Mouse (Mus musculus): ENCODE measurements around the gene 4930564D02Rik. TPM values are rescaled to one million over a fixed set of nuclear protein-coding genes. Genes with fewer than 3 reads are reported as not detected.
A peak's percentile ranks its signal among the peaks of the same experiment; 100 is the strongest.

The 4930564D02Rik gene
- polyA plus RNA-seq, 1 experiment from 2014 or later = not detected

DNA sequence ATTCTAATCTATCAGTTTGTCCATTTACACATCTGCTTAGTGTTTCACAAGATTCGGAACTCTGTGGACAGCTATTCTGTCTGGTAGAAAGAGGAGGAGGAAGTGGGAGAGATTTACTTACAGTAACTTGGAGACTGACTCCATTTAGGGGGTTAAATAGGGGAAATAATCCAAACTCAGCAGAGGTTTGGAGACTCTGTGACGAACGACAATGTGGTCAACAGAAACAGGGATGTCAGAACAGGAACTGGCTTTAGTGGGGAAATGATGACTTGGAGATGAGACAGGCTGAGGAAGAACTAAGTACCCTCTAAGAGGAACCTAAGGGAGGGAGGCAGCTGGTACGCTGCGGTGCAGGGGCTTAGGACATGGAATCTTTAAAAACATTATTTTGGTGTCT is 19.8 kb upstream of the 4930564D02Rik start:
- WGBS (ENCODE audit: insufficient replicate concordance) = 28% methylated on average over 5 of the region's 5 CpGs
- Histone ChIP-seq H3K4me3 (ENCODE audit: low read depth, low read length) (no peak overlapping the region), H3K27me3 (ENCODE audit: insufficient read depth, low read length) (no peaks in the 10 kb centered on the region), H3K36me3 (replicated peaks; ENCODE audit: insufficient read depth, low read length) (no peaks in the 10 kb centered on the region), H3K4me1 (ENCODE audit: insufficient read depth) (peaks cover 6% of the 10 kb centered on the region; the same call in 1 of the 2 replicates), H3K9me3 (ENCODE audit: low read length) (no peaks in the 10 kb centered on the region), H3K4me2 (ENCODE audit: low read depth, low read length) (no peak overlapping the region), H3K9ac (replicated peaks) (no peak overlapping the region), H3K27ac (ENCODE audit: low read depth) (peak overlapping the region; percentile 51)
- DNase-seq (no peak), ATAC-seq (peak; percentile 74)
- TF ChIP-seq EP300 (IDR thresholded peaks at IDR 0.05; ENCODE audit: low read depth) (no peak), CTCF (IDR thresholded peaks at IDR 0.05; ENCODE audit: low read depth) (no peak)

DNA sequence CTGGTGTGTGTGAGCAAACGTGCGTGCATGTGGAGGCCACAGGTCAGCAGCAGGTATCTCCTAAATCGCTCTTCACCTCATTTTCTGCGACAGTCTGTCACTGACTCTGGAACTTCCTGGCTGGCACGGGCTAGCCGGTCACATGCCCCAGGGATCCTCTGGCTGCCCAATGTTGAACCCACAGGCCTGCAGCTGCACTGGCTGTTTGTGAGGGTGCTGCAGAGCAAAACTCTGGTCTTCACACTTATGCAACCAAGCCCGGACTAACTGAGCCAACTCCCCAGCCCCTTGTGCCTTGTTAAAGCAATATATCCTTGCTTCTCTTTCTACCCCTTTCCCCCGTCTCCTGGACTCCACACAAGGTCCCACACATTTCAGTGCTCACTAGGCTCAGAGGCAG is 19.0 kb upstream of the 4930564D02Rik start:
- peaks cover 9% of the 10 kb centered on the region; the same call in 1 of the 2 replicates for H3K4me1 ChIP-seq (ENCODE audit: insufficient read depth)
- H3K27me3 ChIP-seq (ENCODE audit: insufficient read depth, low read length) = peaks cover 3% of the 10 kb centered on the region; the same call in 1 of the 2 replicates
- H3K4me2 ChIP-seq (ENCODE audit: low read depth, low read length) = no peak overlapping the region
- no peak overlapping the region for H3K4me3 ChIP-seq (ENCODE audit: low read depth, low read length)
- WGBS (ENCODE audit: insufficient replicate concordance) = 32% methylated on average over 8 of the region's 8 CpGs
- TF ChIP-seq CTCF (IDR thresholded peaks at IDR 0.05; ENCODE audit: low read depth) (no peak), EP300 (IDR thresholded peaks at IDR 0.05; ENCODE audit: low read depth) (no peak)
- DNase-seq = peak; percentile 31
- peak overlapping the region; percentile 51 for H3K27ac ChIP-seq (ENCODE audit: low read depth)
- H3K36me3 ChIP-seq (replicated peaks; ENCODE audit: insufficient read depth, low read length) = no peaks in the 10 kb centered on the region
- no peaks in the 10 kb centered on the region for H3K9me3 ChIP-seq (ENCODE audit: low read length)
- no peak overlapping the region for H3K9ac ChIP-seq (replicated peaks)
- ATAC-seq = no peak

DNA sequence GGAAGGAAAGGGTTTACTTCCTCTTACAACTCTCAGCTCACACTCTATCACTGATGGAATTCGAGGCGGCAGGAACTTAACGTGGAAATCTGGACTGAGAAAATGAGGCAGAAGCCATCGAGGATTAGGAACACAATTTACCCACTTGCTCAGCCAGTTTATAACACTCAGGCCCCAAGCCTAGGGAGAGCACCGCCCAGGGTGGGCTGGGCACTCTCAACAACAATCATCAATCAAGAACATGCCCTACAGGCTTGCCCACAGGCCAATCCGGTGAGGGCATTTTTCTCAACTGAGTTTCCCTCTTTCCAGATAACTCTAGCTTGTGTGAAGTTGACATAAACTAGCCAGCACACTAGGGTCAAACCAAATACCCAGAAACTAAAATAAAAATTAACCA is 16.8 kb upstream of the 4930564D02Rik start:
- no peaks in the 10 kb centered on the region for H3K9me3 ChIP-seq (ENCODE audit: low read length)
- H3K27ac ChIP-seq (ENCODE audit: low read depth) = no peak overlapping the region
- H3K4me1 ChIP-seq (ENCODE audit: insufficient read depth) = peaks cover 12% of the 10 kb centered on the region
- H3K4me2 ChIP-seq (ENCODE audit: low read depth, low read length) = peak overlapping the region; percentile 29; the same call in 1 of the 2 replicates
- no peak for TF ChIP-seq EP300 (IDR thresholded peaks at IDR 0.05; ENCODE audit: low read depth)
- no peak for TF ChIP-seq CTCF (IDR thresholded peaks at IDR 0.05; ENCODE audit: low read depth)
- WGBS (ENCODE audit: insufficient replicate concordance) = 49% methylated on average over 6 of the region's 6 CpGs
- H3K36me3 ChIP-seq (replicated peaks; ENCODE audit: insufficient read depth, low read length) = no peaks in the 10 kb centered on the region
- ATAC-seq = no peak
- no peak overlapping the region for H3K4me3 ChIP-seq (ENCODE audit: low read depth, low read length)
- H3K9ac ChIP-seq (replicated peaks) = no peak overlapping the region
- peaks cover 7% of the 10 kb centered on the region; the same call in 1 of the 2 replicates for H3K27me3 ChIP-seq (ENCODE audit: insufficient read depth, low read length)
- DNase-seq = no peak

DNA sequence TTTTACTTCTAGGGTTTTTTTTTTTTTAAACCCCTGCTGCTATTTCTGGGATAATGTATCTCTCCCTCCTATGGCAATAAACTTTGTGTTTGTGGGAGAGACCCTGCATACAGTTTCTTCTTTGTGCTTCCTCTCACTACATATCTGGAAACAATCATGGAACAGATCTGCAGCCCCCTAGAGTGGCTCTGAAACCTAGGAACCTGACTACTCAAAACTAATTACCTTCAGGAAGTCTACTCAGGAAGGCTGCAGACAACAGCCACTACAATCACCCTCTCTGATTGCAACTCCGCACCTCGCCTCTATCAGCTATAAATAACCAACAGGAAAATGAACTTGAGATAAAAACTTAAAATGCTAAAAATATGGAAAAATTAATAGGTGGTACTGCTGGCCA is 15.5 kb upstream of the 4930564D02Rik start:
- ATAC-seq (no peak), DNase-seq (no peak)
- H3K27me3 ChIP-seq (ENCODE audit: insufficient read depth, low read length) = peaks cover 7% of the 10 kb centered on the region; the same call in 1 of the 2 replicates
- WGBS (ENCODE audit: insufficient replicate concordance) = 41% methylated on average over 2 of the region's 2 CpGs
- H3K27ac ChIP-seq (ENCODE audit: low read depth) = peak overlapping the region; percentile 5; the same call in 1 of the 2 replicates
- no peaks in the 10 kb centered on the region for H3K36me3 ChIP-seq (replicated peaks; ENCODE audit: insufficient read depth, low read length)
- peak overlapping the region; percentile 71 for H3K4me2 ChIP-seq (ENCODE audit: low read depth, low read length)
- H3K9me3 ChIP-seq (ENCODE audit: low read length) = no peaks in the 10 kb centered on the region
- TF ChIP-seq EP300 (IDR thresholded peaks at IDR 0.05; ENCODE audit: low read depth) (no peak), CTCF (IDR thresholded peaks at IDR 0.05; ENCODE audit: low read depth) (no peak)
- no peak overlapping the region; the same call in 1 of the 2 replicates for H3K9ac ChIP-seq (replicated peaks)
- peaks cover 9% of the 10 kb centered on the region for H3K4me1 ChIP-seq (ENCODE audit: insufficient read depth)
- H3K4me3 ChIP-seq (ENCODE audit: low read depth, low read length) = peak overlapping the region; percentile 19; the same call in 1 of the 2 replicates

DNA sequence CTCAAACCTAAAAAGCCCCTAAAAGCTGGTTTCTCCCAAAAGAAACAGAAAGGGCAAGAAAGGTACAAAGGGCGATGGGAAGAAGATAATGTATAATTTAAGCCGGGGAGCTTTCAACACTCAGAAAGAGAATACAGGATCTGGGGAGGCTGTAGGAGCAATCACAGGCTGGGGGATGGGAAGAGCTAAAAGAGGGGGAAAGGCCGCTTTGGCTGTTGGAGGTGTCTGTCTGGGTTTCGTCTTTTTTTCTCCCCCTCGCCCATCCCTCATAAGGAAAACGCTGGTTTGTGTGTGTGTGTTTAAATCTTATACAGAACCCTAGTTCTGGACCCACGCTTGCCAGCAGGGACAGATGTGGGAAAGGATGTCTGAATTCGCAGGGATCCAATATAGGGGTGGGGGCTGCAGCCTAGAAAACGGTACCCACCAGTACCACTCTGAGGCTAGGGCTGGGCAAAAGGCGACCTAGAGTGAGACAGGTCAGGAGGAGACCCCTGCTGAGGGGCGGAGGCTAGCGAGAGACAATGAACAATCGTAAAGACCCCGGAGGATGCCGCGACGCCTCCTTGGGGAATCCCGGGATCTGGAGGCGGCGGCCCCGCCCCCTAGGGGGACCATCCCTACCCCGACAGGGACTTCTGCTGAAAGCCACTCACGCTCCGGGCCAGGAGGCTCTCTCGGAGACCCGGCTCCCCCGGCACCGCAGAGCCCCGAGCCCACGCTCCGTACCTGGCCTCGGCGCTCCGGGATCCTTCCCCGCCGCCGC is 14.3 kb upstream of the 4930564D02Rik start:
- DNase-seq (no peak), ATAC-seq (peak; percentile 17)
- Histone ChIP-seq H3K4me2 (ENCODE audit: low read depth, low read length) (peak overlapping the region; percentile 71), H3K9me3 (ENCODE audit: low read length) (no peaks in the 10 kb centered on the region), H3K9ac (replicated peaks) (peak overlapping the region; percentile 65), H3K4me3 (ENCODE audit: low read depth, low read length) (peak overlapping the region; percentile 70), H3K4me1 (ENCODE audit: insufficient read depth) (peaks cover 9% of the 10 kb centered on the region), H3K27ac (ENCODE audit: low read depth) (peak overlapping the region; percentile 49), H3K27me3 (ENCODE audit: insufficient read depth, low read length) (peaks cover 7% of the 10 kb centered on the region; the same call in 1 of the 2 replicates), H3K36me3 (replicated peaks; ENCODE audit: insufficient read depth, low read length) (no peaks in the 10 kb centered on the region)
- WGBS (ENCODE audit: insufficient replicate concordance) = 4% methylated on average over 31 of the region's 37 CpGs
- no peak for TF ChIP-seq CTCF (IDR thresholded peaks at IDR 0.05; ENCODE audit: low read depth)
- TF ChIP-seq EP300 (IDR thresholded peaks at IDR 0.05; ENCODE audit: low read depth) = no peak

DNA sequence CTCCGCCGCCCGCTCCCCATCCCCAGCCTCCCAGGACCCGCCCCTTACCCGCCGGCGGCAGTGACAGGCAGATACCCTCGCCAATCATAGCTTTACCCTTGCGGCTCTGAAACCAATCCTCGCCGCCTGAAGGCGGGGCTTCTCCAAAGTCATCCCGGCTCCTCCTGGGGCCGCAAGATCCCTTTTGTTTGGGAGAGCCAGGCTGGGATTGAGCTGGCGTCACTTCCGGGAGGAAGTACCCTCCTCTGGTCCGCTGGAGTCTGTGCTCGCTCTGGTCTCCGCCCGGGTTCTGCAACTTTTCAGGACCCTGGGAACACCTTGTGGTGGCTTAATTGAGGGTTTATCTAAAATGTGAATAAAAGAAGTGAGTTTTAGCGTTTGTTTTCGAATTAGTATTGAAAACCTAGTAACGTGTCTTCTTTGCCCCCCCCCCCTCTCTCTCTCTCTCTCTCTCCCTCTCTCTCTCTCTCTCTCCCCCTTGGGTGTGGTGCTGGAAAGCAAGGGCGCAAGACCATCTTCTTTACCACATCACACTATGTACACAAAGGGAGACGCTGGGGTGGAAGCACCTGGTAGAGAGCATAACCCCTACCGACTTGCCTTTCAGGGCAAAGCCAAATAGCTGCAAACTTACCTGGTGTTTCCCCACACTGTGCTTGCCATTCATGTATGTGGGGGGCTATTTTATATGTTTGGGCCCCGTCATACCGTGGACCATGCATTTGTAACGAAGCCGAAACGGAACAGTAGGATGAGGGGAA is 13.5 kb upstream of the 4930564D02Rik start, which contains the start of gene Cttnbp2nl:
Gene Cttnbp2nl (minus strand): TSS at position 210 of the 761 bp plus-strand sequence.
- Histone ChIP-seq H3K4me2 (ENCODE audit: low read depth, low read length) (peak within 1 kb of the TSS; percentile 71), H3K27me3 (ENCODE audit: insufficient read depth, low read length) (peaks cover 7% of the 10 kb centered on the region; the same call in 1 of the 2 replicates), H3K9me3 (ENCODE audit: low read length) (no peaks in the 10 kb centered on the region), H3K36me3 (replicated peaks; ENCODE audit: insufficient read depth, low read length) (no peaks in the 10 kb centered on the region), H3K4me1 (ENCODE audit: insufficient read depth) (peaks cover 9% of the 10 kb centered on the region), H3K4me3 (ENCODE audit: low read depth, low read length) (peak within 1 kb of the TSS; percentile 70), H3K27ac (ENCODE audit: low read depth) (peak within 1 kb of the TSS; percentile 71), H3K9ac (replicated peaks) (peak within 1 kb of the TSS; percentile 65)
- peak; percentile 91 for DNase-seq
- WGBS (ENCODE audit: insufficient replicate concordance) = 2% methylated on average over 31 of the region's 31 CpGs
- peak; percentile 97 for ATAC-seq
- TF ChIP-seq CTCF (IDR thresholded peaks at IDR 0.05; ENCODE audit: low read depth) (no peak), EP300 (IDR thresholded peaks at IDR 0.05; ENCODE audit: low read depth) (peak; percentile 39; the same call in 1 of the 2 replicates)
